Mouse (Mus musculus) forebrain, embryonic 11.5 days (tissue): ENCODE measurements around the gene Gm15557. TPM values are rescaled to one million over a fixed set of nuclear protein-coding genes. Genes with fewer than 3 reads are reported as not detected.

Source experiments
- ATAC-seq: fragments of 200-750 bp; cut with Nextera tagmentation; replicated peaks from 2 replicates; pipeline ENCODE4 v1.8.0; 2017; ENCODE audit warnings: moderate TSS enrichment; ENCODE audit not compliant: low FRiP score
- DNase-seq: peaks from one replicate; pipeline ENCODE4 v3.0.0-alpha.2; 2017; ENCODE audit warnings: low spot score
- H3K27ac ChIP-seq: fragments of 300-500 bp; sonication (generic); 2 replicates; pipeline ENCODE4 v1.5.1; 2014; ENCODE audit warnings: low read depth, low read length
- H3K27me3 ChIP-seq: fragments of 300-500 bp; sonication (generic); 2 replicates; pipeline ENCODE4 v1.6.1; 2014; ENCODE audit warnings: mild to moderate bottlenecking, low read length, mixed read lengths; ENCODE audit not compliant: control insufficient read depth, insufficient read depth
- H3K36me3 ChIP-seq: fragments of 300-500 bp; sonication (generic); 2 replicates; pipeline ENCODE4 v1.6.1; 2014; ENCODE audit warnings: mild to moderate bottlenecking, low read length, moderate library complexity, mixed read lengths; ENCODE audit not compliant: control insufficient read depth, insufficient read depth
- H3K4me1 ChIP-seq: fragments of 300-500 bp; sonication (generic); replicated peaks from 2 replicates; pipeline ENCODE4 v1.6.1; 2014; ENCODE audit warnings: low read length, mixed read lengths; ENCODE audit not compliant: control insufficient read depth, insufficient read depth
- H3K4me2 ChIP-seq: fragments of 300-500 bp; sonication (generic); 2 replicates; pipeline ENCODE4 v1.6.1; 2014; ENCODE audit warnings: low read depth, mild to moderate bottlenecking, low read length, moderate library complexity, mixed read lengths; ENCODE audit not compliant: severe bottlenecking
- H3K4me3 ChIP-seq: fragments of 300-500 bp; sonication (generic); 2 replicates; pipeline ENCODE4 v1.5.1; 2014; ENCODE audit warnings: low read depth, low read length
- H3K9ac ChIP-seq: fragments of 300-500 bp; sonication (generic); 2 replicates; pipeline ENCODE4 v1.6.1; 2014; ENCODE audit warnings: low read length
- H3K9me3 ChIP-seq: fragments of 300-500 bp; sonication (generic); 2 replicates; pipeline ENCODE4 v1.6.1; 2016; ENCODE audit warnings: low read length, mixed read lengths; ENCODE audit not compliant: control insufficient read depth
- WGBS: fragments of 180-500 bp; shearing (Covaris S2); extraction: QIAGEN DNeasy Blood & Tissue Kit; methylation state at CpG from one replicate; pipeline ENCODE4 v1.1.7; 2014; 5-methylcytosine and 5-hydroxymethylcytosine counted together
- polyA plus RNA-seq: library from polyadenylated mRNA; unstranded; fragments of >200 nt; fragmentation: Nextera tagmentation; extraction: Ambion mirVana; gene quantifications from 2 replicates; pipeline ENCODE4 v1.2.1, GENCODE M21; 2014

Gene Gm15557
- polyA plus RNA-seq, 1 experiment from 2014 or later, result not detected

GRCm38 (mm10) chr2:155961862-155962261, 21.3 kb downstream of the Gm15557 start:
- DNase-seq (no peak), ATAC-seq (no peak)
- Histone ChIP-seq H3K4me1 (no peaks in the 10 kb centered on the region), H3K9me3 (no peaks in the 10 kb centered on the region), H3K4me3 (no peak overlapping the region), H3K27ac (no peak overlapping the region), H3K36me3 (peaks cover 12% of the 10 kb centered on the region), H3K27me3 (no peaks in the 10 kb centered on the region), H3K9ac (no peak overlapping the region), H3K4me2 (no peak overlapping the region)
- 86% methylated on average over 10 of the region's 10 CpGs for WGBS

DNA sequence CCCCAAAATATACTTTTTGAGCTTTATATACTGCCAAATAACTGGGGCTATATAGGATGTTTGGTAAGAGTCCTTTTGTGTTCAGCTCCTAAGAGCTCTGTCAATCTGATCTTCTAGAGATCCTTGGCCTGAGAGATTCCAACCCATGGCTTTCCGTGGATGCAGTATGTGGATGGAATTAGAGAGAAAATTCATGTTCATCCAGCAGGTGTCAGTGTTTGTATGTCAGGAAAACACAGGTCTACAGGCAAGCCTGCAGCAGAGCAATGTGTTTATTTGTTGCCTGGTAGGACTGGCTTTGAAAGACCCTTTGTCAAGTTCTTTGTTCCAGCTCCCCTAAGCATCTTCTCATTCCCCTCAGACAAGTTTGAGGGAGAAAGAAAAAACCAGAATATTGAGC, 22.5 kb downstream of the Gm15557 start:
- H3K9ac ChIP-seq, result no peak overlapping the region
- WGBS, result 56% methylated on average over 1 of the region's 1 CpGs
- no peaks in the 10 kb centered on the region for H3K4me1 ChIP-seq
- no peak overlapping the region for H3K27ac ChIP-seq
- no peak overlapping the region for H3K4me3 ChIP-seq
- H3K4me2 ChIP-seq, result no peak overlapping the region
- no peak for DNase-seq
- H3K27me3 ChIP-seq, result no peaks in the 10 kb centered on the region
- H3K36me3 ChIP-seq, result peaks cover 15% of the 10 kb centered on the region
- ATAC-seq, result no peak
- H3K9me3 ChIP-seq, result no peaks in the 10 kb centered on the region

DNA sequence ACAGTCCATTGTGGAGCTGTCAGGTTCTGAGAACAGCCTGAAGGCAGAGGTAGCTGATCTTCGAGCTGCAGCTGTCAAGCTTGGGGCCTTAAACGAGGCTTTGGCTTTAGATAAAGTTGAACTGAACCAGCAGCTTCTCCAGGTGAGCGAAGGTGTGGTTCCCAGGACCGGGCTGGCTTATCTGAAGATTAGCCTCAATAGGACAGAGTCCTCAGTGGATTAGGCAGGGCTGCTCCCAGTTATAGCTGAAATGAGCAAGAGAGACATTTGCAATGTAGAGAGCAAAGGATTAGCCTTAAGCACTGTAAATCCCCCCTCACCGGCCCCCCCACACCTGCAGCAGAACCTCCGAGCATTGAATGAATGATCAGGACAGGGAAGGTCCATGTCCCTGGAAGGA, 32.8 kb downstream of the Gm15557 start:
- no peak for DNase-seq
- Histone ChIP-seq H3K4me2 (no peak overlapping the region), H3K36me3 (peaks cover 20% of the 10 kb centered on the region; the same call in 1 of the 2 replicates), H3K9me3 (no peaks in the 10 kb centered on the region), H3K27ac (no peak overlapping the region), H3K27me3 (no peaks in the 10 kb centered on the region), H3K4me3 (no peak overlapping the region), H3K9ac (no peak overlapping the region), H3K4me1 (no peaks in the 10 kb centered on the region)
- ATAC-seq, result no peak
- 83% methylated on average over 6 of the region's 6 CpGs for WGBS

DNA sequence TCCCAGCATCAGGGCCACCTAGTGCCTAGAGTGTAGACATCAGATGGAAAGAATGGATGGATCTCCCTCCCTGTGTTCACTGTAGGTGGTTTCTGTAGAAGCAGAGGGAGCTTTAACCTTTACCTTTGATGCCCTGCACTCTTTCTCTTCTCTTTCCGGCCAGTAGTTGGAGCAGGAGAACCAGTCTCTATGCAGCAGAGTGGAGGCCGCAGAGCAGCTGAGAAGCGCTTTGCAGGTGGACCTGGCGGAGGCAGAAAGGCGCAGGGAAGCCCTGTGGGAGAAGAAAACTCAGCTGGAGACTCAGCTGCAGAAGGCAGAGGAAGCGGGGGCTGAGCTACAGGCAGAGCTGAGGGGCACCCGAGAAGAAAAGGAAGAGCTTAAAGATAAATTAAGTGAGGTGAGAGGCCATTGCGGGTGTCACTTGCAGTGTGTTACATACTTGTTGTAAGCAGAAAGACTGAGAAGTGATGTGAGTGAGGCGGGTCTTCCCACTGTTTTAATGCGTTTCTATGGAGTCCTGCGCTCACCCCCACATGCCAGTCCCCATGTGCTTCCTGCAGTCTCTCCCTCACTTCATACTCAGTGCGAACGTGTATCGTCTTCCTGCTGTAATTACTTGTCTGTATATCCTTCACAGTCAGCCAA, 33.7 kb downstream of the Gm15557 start:
- Histone ChIP-seq H3K4me3 (no peak overlapping the region), H3K9me3 (no peaks in the 10 kb centered on the region), H3K36me3 (peaks cover 20% of the 10 kb centered on the region; the same call in 1 of the 2 replicates), H3K9ac (no peak overlapping the region), H3K27ac (no peak overlapping the region), H3K27me3 (no peaks in the 10 kb centered on the region), H3K4me1 (no peaks in the 10 kb centered on the region), H3K4me2 (no peak overlapping the region)
- ATAC-seq, result no peak
- WGBS, result 79% methylated on average over 14 of the region's 14 CpGs
- DNase-seq, result no peak

GRCm38 (mm10) chr2:155979328-155979991, 38.9 kb downstream of the Gm15557 start:
- no peaks in the 10 kb centered on the region for H3K9me3 ChIP-seq
- H3K27me3 ChIP-seq, result no peaks in the 10 kb centered on the region
- no peak overlapping the region for H3K4me2 ChIP-seq
- no peak overlapping the region for H3K9ac ChIP-seq
- H3K27ac ChIP-seq, result no peak overlapping the region
- no peak overlapping the region for H3K4me3 ChIP-seq
- H3K4me1 ChIP-seq, result no peaks in the 10 kb centered on the region
- 92% methylated on average over 5 of the region's 5 CpGs for WGBS
- DNase-seq (no peak), ATAC-seq (no peak)
- peaks cover 29% of the 10 kb centered on the region for H3K36me3 ChIP-seq

- Histone ChIP-seq H3K4me1 (no peaks in the 10 kb centered on the region), H3K9me3 (no peaks in the 10 kb centered on the region), H3K27me3 (no peaks in the 10 kb centered on the region), H3K27ac (no peak overlapping the region), H3K36me3 (peaks cover 26% of the 10 kb centered on the region), H3K4me3 (no peak overlapping the region), H3K9ac (no peak overlapping the region), H3K4me2 (no peak overlapping the region)
- DNase-seq, result no peak
- 96% methylated on average over 7 of the region's 7 CpGs for WGBS
- no peak for ATAC-seq
Observed at GRCm38 (mm10) chr2:155985776-155986175, 45.2 kb downstream of the Gm15557 start.

- DNase-seq (no peak), ATAC-seq (no peak)
- Histone ChIP-seq H3K27me3 (no peaks in the 10 kb centered on the region), H3K4me3 (no peak overlapping the region), H3K9me3 (no peaks in the 10 kb centered on the region), H3K4me2 (no peak overlapping the region), H3K9ac (no peak overlapping the region), H3K27ac (no peak overlapping the region), H3K4me1 (no peaks in the 10 kb centered on the region), H3K36me3 (peaks cover 25% of the 10 kb centered on the region)
- WGBS, result 95% methylated on average over 6 of the region's 6 CpGs
Observed at GRCm38 (mm10) chr2:155987131-155987530, 46.6 kb downstream of the Gm15557 start.

DNA sequence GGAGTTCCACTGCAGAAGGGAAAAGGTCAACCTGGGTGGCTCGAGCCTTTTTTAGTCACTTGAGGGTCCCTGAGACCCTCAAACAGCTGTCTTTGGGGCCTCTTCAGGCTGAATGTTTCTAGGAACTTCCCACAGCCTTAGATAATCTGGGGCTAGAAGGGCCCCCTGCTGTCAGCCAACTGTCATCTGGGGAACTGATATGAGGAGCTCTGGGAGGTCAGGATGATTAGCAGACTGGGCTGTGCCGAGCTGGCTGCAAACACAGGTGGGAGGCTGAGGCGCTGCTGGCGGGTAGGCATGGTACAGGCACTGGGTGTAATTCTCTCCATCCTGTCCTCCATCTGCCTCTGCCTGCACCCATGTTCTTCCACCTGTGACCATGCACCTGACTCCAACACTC, 48.6 kb downstream of the Gm15557 start:
- H3K9ac ChIP-seq, result no peak overlapping the region
- DNase-seq (no peak), ATAC-seq (no peak)
- no peak overlapping the region for H3K27ac ChIP-seq
- H3K27me3 ChIP-seq, result no peaks in the 10 kb centered on the region
- no peak overlapping the region for H3K4me2 ChIP-seq
- no peaks in the 10 kb centered on the region for H3K4me1 ChIP-seq
- WGBS, result 74% methylated on average over 4 of the region's 4 CpGs
- no peaks in the 10 kb centered on the region for H3K9me3 ChIP-seq
- no peak overlapping the region for H3K4me3 ChIP-seq
- H3K36me3 ChIP-seq, result peaks cover 21% of the 10 kb centered on the region

- H3K9me3 ChIP-seq, result no peaks in the 10 kb centered on the region
- H3K4me3 ChIP-seq, result no peak overlapping the region
- H3K4me1 ChIP-seq, result no peaks in the 10 kb centered on the region
- no peak overlapping the region for H3K9ac ChIP-seq
- WGBS, result 94% methylated on average over 10 of the region's 10 CpGs
- no peak for DNase-seq
- H3K36me3 ChIP-seq, result peaks cover 21% of the 10 kb centered on the region
- no peak for ATAC-seq
- H3K27me3 ChIP-seq, result no peaks in the 10 kb centered on the region
- no peak overlapping the region for H3K27ac ChIP-seq
- H3K4me2 ChIP-seq, result no peak overlapping the region
Observed at GRCm38 (mm10) chr2:155991151-155991550, 50.6 kb downstream of the Gm15557 start.
